Mouse (Mus musculus): Measurements from ENCODE around the gene Nabp2. TPM values are rescaled to one million over a fixed set of nuclear protein-coding genes. Genes with fewer than 3 reads are reported as not detected.

Gene Nabp2
- polyA plus RNA-seq, 1 experiment, result 37.8 TPM

- Histone ChIP-seq H3K27ac (ENCODE audit: insufficient read depth, low read depth, low read length) (no peak overlapping the region), H3K27me3 (ENCODE audit: control insufficient read depth, insufficient read depth, low read length) (no peaks in the 10 kb centered on the region), H3K36me3 (ENCODE audit: control insufficient read depth, insufficient read depth, low read length) (peaks cover 33% of the 10 kb centered on the region), H3K4me1 (ENCODE audit: control insufficient read depth, insufficient read depth, insufficient read length, low read length) (no peaks in the 10 kb centered on the region; the same call in 1 of the 2 replicates), H3K4me3 (ENCODE audit: low read depth, low read length) (no peak overlapping the region)
- 47% methylated on average over 10 of the region's 10 CpGs for WGBS
- no peak for TF ChIP-seq POLR2A (IDR thresholded peaks at IDR 0.05; ENCODE audit: low read depth, low read length)
- TF ChIP-seq CTCF (IDR thresholded peaks at IDR 0.05; ENCODE audit: extremely low read depth, insufficient read length, insufficient replicate concordance, low read depth, low read length), result peak; percentile 56; the same call in 1 of the 2 replicates
Observed at GRCm38 (mm10) chr10:128440407-128440806, 29.1 kb upstream of the Nabp2 start.

- 78% methylated on average over 10 of the region's 10 CpGs for WGBS
- H3K27me3 ChIP-seq (ENCODE audit: control insufficient read depth, insufficient read depth, low read length), result no peaks in the 10 kb centered on the region
- H3K36me3 ChIP-seq (ENCODE audit: control insufficient read depth, insufficient read depth, low read length), result peaks cover 40% of the 10 kb centered on the region
- peaks cover 3% of the 10 kb centered on the region for H3K4me1 ChIP-seq (ENCODE audit: control insufficient read depth, insufficient read depth, insufficient read length, low read length)
- TF ChIP-seq CTCF (IDR thresholded peaks at IDR 0.05; ENCODE audit: extremely low read depth, insufficient read length, insufficient replicate concordance, low read depth, low read length), result no peak
- TF ChIP-seq POLR2A (IDR thresholded peaks at IDR 0.05; ENCODE audit: low read depth, low read length), result no peak
- peak overlapping the region; percentile 35; the same call in 1 of the 2 replicates for H3K27ac ChIP-seq (ENCODE audit: insufficient read depth, low read depth, low read length)
- H3K4me3 ChIP-seq (ENCODE audit: low read depth, low read length), result no peak overlapping the region
Observed at GRCm38 (mm10) chr10:128438675-128439279, 27.5 kb upstream of the Nabp2 start.

DNA sequence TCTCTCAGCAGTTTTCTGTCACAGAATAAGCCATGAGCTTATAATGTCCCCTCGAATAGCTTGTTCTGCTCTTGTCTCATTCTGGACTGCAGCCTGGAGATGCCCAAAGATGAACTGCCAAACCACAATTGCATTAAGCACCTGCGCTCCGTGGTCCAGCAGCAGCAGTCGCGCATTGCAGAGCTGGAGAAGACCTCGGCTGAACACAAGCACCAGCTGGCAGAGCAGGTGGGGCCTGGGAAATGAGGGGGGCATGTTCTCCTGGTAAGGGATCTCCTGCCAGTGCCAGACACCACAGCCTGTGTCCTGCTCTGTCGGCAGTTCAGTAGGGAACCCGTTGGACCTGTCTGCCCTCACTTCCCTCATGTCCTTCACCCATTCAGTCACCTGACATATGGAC lies 25.1 kb upstream of the Nabp2 start:
- Histone ChIP-seq H3K4me1 (ENCODE audit: control insufficient read depth, insufficient read depth, insufficient read length, low read length) (peaks cover 3% of the 10 kb centered on the region), H3K4me3 (ENCODE audit: low read depth, low read length) (no peak overlapping the region), H3K27ac (ENCODE audit: insufficient read depth, low read depth, low read length) (no peak overlapping the region), H3K27me3 (ENCODE audit: control insufficient read depth, insufficient read depth, low read length) (no peaks in the 10 kb centered on the region), H3K36me3 (ENCODE audit: control insufficient read depth, insufficient read depth, low read length) (peaks cover 38% of the 10 kb centered on the region)
- TF ChIP-seq POLR2A (IDR thresholded peaks at IDR 0.05; ENCODE audit: low read depth, low read length), result no peak
- no peak for TF ChIP-seq CTCF (IDR thresholded peaks at IDR 0.05; ENCODE audit: extremely low read depth, insufficient read length, insufficient replicate concordance, low read depth, low read length)
- WGBS, result 85% methylated on average over 8 of the region's 8 CpGs

GRCm38 (mm10) chr10:128435873-128436272 lies 24.6 kb upstream of the Nabp2 start:
- WGBS, result 77% methylated on average over 5 of the region's 5 CpGs
- H3K27me3 ChIP-seq (ENCODE audit: control insufficient read depth, insufficient read depth, low read length), result no peaks in the 10 kb centered on the region
- peaks cover 3% of the 10 kb centered on the region for H3K4me1 ChIP-seq (ENCODE audit: control insufficient read depth, insufficient read depth, insufficient read length, low read length)
- TF ChIP-seq POLR2A (IDR thresholded peaks at IDR 0.05; ENCODE audit: low read depth, low read length) (no peak), CTCF (IDR thresholded peaks at IDR 0.05; ENCODE audit: extremely low read depth, insufficient read length, insufficient replicate concordance, low read depth, low read length) (no peak)
- no peak overlapping the region for H3K4me3 ChIP-seq (ENCODE audit: low read depth, low read length)
- no peak overlapping the region for H3K27ac ChIP-seq (ENCODE audit: insufficient read depth, low read depth, low read length)
- H3K36me3 ChIP-seq (ENCODE audit: control insufficient read depth, insufficient read depth, low read length), result peaks cover 40% of the 10 kb centered on the region

- peaks cover 43% of the 10 kb centered on the region for H3K36me3 ChIP-seq (ENCODE audit: control insufficient read depth, insufficient read depth, low read length)
- 84% methylated on average over 17 of the region's 17 CpGs for WGBS
- H3K4me1 ChIP-seq (ENCODE audit: control insufficient read depth, insufficient read depth, insufficient read length, low read length), result peaks cover 3% of the 10 kb centered on the region
- H3K4me3 ChIP-seq (ENCODE audit: low read depth, low read length), result no peak overlapping the region
- TF ChIP-seq CTCF (IDR thresholded peaks at IDR 0.05; ENCODE audit: extremely low read depth, insufficient read length, insufficient replicate concordance, low read depth, low read length) (no peak), POLR2A (IDR thresholded peaks at IDR 0.05; ENCODE audit: low read depth, low read length) (no peak)
- peak overlapping the region; percentile 50 for H3K27ac ChIP-seq (ENCODE audit: insufficient read depth, low read depth, low read length)
- no peaks in the 10 kb centered on the region for H3K27me3 ChIP-seq (ENCODE audit: control insufficient read depth, insufficient read depth, low read length)
Observed at GRCm38 (mm10) chr10:128435186-128435823, 24.0 kb upstream of the Nabp2 start.

DNA sequence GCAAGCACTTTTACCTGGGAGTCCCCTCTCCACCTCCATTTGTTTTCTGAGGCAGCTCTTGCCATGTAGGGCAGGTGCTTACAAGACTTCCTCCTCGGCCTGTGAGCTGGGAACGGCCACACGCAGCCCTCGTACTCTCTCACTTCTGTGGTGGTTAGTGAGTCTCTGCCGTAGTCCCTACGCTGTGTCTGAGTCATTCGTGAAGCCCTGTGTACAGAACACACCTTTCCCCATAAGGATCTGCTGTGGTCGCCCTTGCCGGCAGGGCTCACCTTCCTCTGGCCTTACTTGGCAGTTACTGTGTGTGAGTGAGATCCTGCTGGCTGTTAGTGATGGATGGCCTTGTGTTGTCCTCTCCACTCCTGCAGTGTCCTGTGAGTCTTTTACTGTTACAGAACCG lies 23.4 kb upstream of the Nabp2 start:
- H3K4me3 ChIP-seq (ENCODE audit: low read depth, low read length), result no peak overlapping the region
- H3K4me1 ChIP-seq (ENCODE audit: control insufficient read depth, insufficient read depth, insufficient read length, low read length), result peaks cover 3% of the 10 kb centered on the region
- H3K27me3 ChIP-seq (ENCODE audit: control insufficient read depth, insufficient read depth, low read length), result no peaks in the 10 kb centered on the region
- TF ChIP-seq POLR2A (IDR thresholded peaks at IDR 0.05; ENCODE audit: low read depth, low read length) (no peak), CTCF (IDR thresholded peaks at IDR 0.05; ENCODE audit: extremely low read depth, insufficient read length, insufficient replicate concordance, low read depth, low read length) (no peak)
- WGBS, result 72% methylated on average over 10 of the region's 10 CpGs
- peaks cover 48% of the 10 kb centered on the region for H3K36me3 ChIP-seq (ENCODE audit: control insufficient read depth, insufficient read depth, low read length)
- H3K27ac ChIP-seq (ENCODE audit: insufficient read depth, low read depth, low read length), result peak overlapping the region; percentile 50

GRCm38 (mm10) chr10:128433417-128433816 lies 22.1 kb upstream of the Nabp2 start:
- peaks cover 51% of the 10 kb centered on the region for H3K36me3 ChIP-seq (ENCODE audit: control insufficient read depth, insufficient read depth, low read length)

More at GRCm38 (mm10) chr10:128433417-128433816, 22.1 kb upstream of the Nabp2 start:
- H3K27ac ChIP-seq (ENCODE audit: insufficient read depth, low read depth, low read length), result no peak overlapping the region
- H3K4me3 ChIP-seq (ENCODE audit: low read depth, low read length), result no peak overlapping the region
- H3K4me1 ChIP-seq (ENCODE audit: control insufficient read depth, insufficient read depth, insufficient read length, low read length), result peaks cover 3% of the 10 kb centered on the region
- no peaks in the 10 kb centered on the region for H3K27me3 ChIP-seq (ENCODE audit: control insufficient read depth, insufficient read depth, low read length)
- WGBS, result 57% methylated on average over 2 of the region's 2 CpGs
- TF ChIP-seq CTCF (IDR thresholded peaks at IDR 0.05; ENCODE audit: extremely low read depth, insufficient read length, insufficient replicate concordance, low read depth, low read length), result no peak
- no peak for TF ChIP-seq POLR2A (IDR thresholded peaks at IDR 0.05; ENCODE audit: low read depth, low read length)
